18 mouse cellular contexts compared by ENCODE assay signal in genomic region chr8:116367491-116367890, GRCm38 (mm10).
DNase-seq lines count a peak whose midpoint lies in the region; ATAC-seq and TF ChIP-seq lines count a peak whose summit lies in the region.
"Had no signal": no experiment of that assay in that cellular context is flagged by ENCODE, and none has a peak within 500 bp of the region (broad histone marks: within the 10 kb centered on the region; RNA-seq: fewer than 3 reads in every experiment).

No protein-coding gene starts in this region.

- H3K4me2 ChIP-seq in liver, embryonic 12.5 days = no peak overlapping the region
- no peak overlapping the region for H3K4me2 ChIP-seq in forebrain, embryonic 16.5 days (ENCODE audit: low read length)
- H3K4me2 ChIP-seq: heart, embryonic 15.5 days; intestine, embryonic 15.5 days; liver, embryonic 13.5 days had no signal

- no peak for TF ChIP-seq POLR2A in liver, adult 2 months (IDR thresholded peaks at IDR 0.05; ENCODE audit: extremely low read depth, insufficient read depth, low read length)

- no peaks in the 10 kb centered on the region for H3K9me3 ChIP-seq in liver, embryonic 12.5 days (replicated peaks)
- no peaks in the 10 kb centered on the region for H3K9me3 ChIP-seq in forebrain, embryonic 16.5 days (ENCODE audit: control insufficient read depth, low read length)
- H3K9me3 ChIP-seq: heart, embryonic 15.5 days; hindbrain, embryonic 10.5 days; intestine, embryonic 15.5 days; limb, embryonic 10.5 days; liver, embryonic 13.5 days had no signal

- no peak for TF ChIP-seq CTCF in liver, adult 2 months (IDR thresholded peaks at IDR 0.05; ENCODE audit: low read depth, low read length)

- H3K4me1 ChIP-seq in liver, adult 2 months (ENCODE audit: control insufficient read depth, insufficient read depth, low read length) = peaks cover 10% of the 10 kb centered on the region
- H3K4me1 ChIP-seq in liver, embryonic 12.5 days = no peaks in the 10 kb centered on the region
- peaks cover 8% of the 10 kb centered on the region; the same call in 1 of the 2 replicates for H3K4me1 ChIP-seq in forebrain, embryonic 16.5 days (replicated peaks; ENCODE audit: control insufficient read depth, insufficient read depth, low read length)
- H3K4me1 ChIP-seq: intestine, embryonic 15.5 days; liver, embryonic 13.5 days; megakaryocyte, embryonic 14.5 days had no signal

- H3K9ac ChIP-seq in liver, adult 2 months (ENCODE audit: low read depth, low read length) = peak overlapping the region; percentile 9; the same call in 1 of the 2 replicates
- H3K9ac ChIP-seq in liver, embryonic 12.5 days = no peak overlapping the region
- no peak overlapping the region for H3K9ac ChIP-seq in forebrain, embryonic 16.5 days (replicated peaks; ENCODE audit: low read depth, low read length)
- H3K9ac ChIP-seq: heart, embryonic 15.5 days; intestine, embryonic 15.5 days; liver, embryonic 13.5 days had no signal

- H3K36me3 ChIP-seq in liver, adult 2 months (ENCODE audit: control insufficient read depth, insufficient read depth, low read length) = no peaks in the 10 kb centered on the region
- H3K36me3 ChIP-seq in liver, embryonic 12.5 days = no peaks in the 10 kb centered on the region
- no peaks in the 10 kb centered on the region for H3K36me3 ChIP-seq in forebrain, embryonic 16.5 days (ENCODE audit: control insufficient read depth, insufficient read depth)
- H3K36me3 ChIP-seq: heart, embryonic 15.5 days; hindbrain, embryonic 10.5 days; intestine, embryonic 15.5 days; limb, embryonic 10.5 days; liver, embryonic 13.5 days had no signal

- 23% methylated on average over 6 of the region's 6 CpGs for WGBS in liver, adult 2 months
- WGBS in liver, embryonic 12.5 days (ENCODE audit: insufficient replicate concordance) = 74% methylated on average over 6 of the region's 6 CpGs
- WGBS in forebrain, embryonic 16.5 days = 10% methylated on average over 6 of the region's 6 CpGs

- no peak for ATAC-seq in liver, embryonic 12.5 days
- peak; percentile 89 for ATAC-seq in forebrain, embryonic 16.5 days
- ATAC-seq: intestine, embryonic 15.5 days; lung, postnatal 0 days had no signal

- no peak overlapping the region for H3K4me3 ChIP-seq in liver, adult 2 months (ENCODE audit: insufficient read depth, low read depth, low read length)
- H3K4me3 ChIP-seq in liver, embryonic 12.5 days = no peak overlapping the region
- H3K4me3 ChIP-seq in forebrain, embryonic 16.5 days (replicated peaks; ENCODE audit: low read length) = no peak overlapping the region
- H3K4me3 ChIP-seq: heart, embryonic 15.5 days; hindbrain, embryonic 10.5 days; intestine, embryonic 15.5 days; limb, embryonic 10.5 days; liver, embryonic 13.5 days; megakaryocyte, embryonic 14.5 days had no signal

- H3K27ac ChIP-seq in liver, adult 2 months (replicated peaks; ENCODE audit: insufficient read depth, low read depth, low read length) = no peak overlapping the region; the same call in 1 of the 2 replicates
- no peak overlapping the region for H3K27ac ChIP-seq in liver, embryonic 12.5 days
- no peak overlapping the region for H3K27ac ChIP-seq in forebrain, embryonic 16.5 days (ENCODE audit: low read length)
- H3K27ac ChIP-seq: heart, embryonic 15.5 days; hindbrain, embryonic 10.5 days; intestine, embryonic 15.5 days; limb, embryonic 10.5 days; liver, embryonic 13.5 days had no signal

- DNase-seq in embryo, embryonic 10.5 days (ENCODE audit: low spot score) = peak; percentile 45
- DNase-seq in embryo, embryonic 9.5 days (ENCODE audit: extremely low spot score) = no peak
- peak; percentile 67 for DNase-seq in liver, adult 2 months (ENCODE audit: extremely low read depth, low read depth, low spot score)
- peak; percentile 43 for DNase-seq in brain, adult 2 months (ENCODE audit: low read depth, low spot score)
- DNase-seq in kidney, adult 9 months = no peak
- DNase-seq in heart, adult 9 months (ENCODE audit: low spot score in 2 of 2) = no peak
- DNase-seq: adrenal gland, postnatal 10 days; cerebellum, adult 8-10 months; liver, embryonic 13.5 days; right cerebral cortex, adult 18-20 months had no signal

- H3K79me2 ChIP-seq in liver, adult 2 months (ENCODE audit: control insufficient read depth, insufficient read depth, low read length) = no peaks in the 10 kb centered on the region

- H3K27me3 ChIP-seq in liver, adult 2 months (ENCODE audit: control insufficient read depth, insufficient read depth, low read length) = no peaks in the 10 kb centered on the region
- no peaks in the 10 kb centered on the region for H3K27me3 ChIP-seq in liver, embryonic 12.5 days (replicated peaks)
- no peaks in the 10 kb centered on the region for H3K27me3 ChIP-seq in forebrain, embryonic 16.5 days (replicated peaks; ENCODE audit: control insufficient read depth, insufficient read depth, low read length)
- H3K27me3 ChIP-seq: heart, embryonic 15.5 days; intestine, embryonic 15.5 days; liver, embryonic 13.5 days; megakaryocyte, embryonic 14.5 days had no signal

Comparison
In these comparisons a context has a peak if more than half of its experiments do, and no peak if none do; other contexts are left out.
1. DNase-seq: peak in embryo, embryonic 10.5 days (single experiment), liver, adult 2 months (single experiment) and brain, adult 2 months (single experiment); none in embryo, embryonic 9.5 days (single experiment), kidney, adult 9 months (single experiment) and heart, adult 9 months (0 of 2).